Mouse (Mus musculus): Measurements from ENCODE around the gene Nr4a3.

Gene Nr4a3

GRCm38 (mm10) chr4:48050442-48050841, 5.5 kb downstream of the Nr4a3 start:
- no peak for DNase-seq (ENCODE audit: low spot score)

- no peak for DNase-seq (ENCODE audit: low spot score)
Observed at GRCm38 (mm10) chr4:48051086-48051673, 6.2 kb downstream of the Nr4a3 start.

GRCm38 (mm10) chr4:48051674-48052121, 6.7 kb downstream of the Nr4a3 start:
- no peak for DNase-seq (ENCODE audit: low spot score)

GRCm38 (mm10) chr4:48061716-48062115, 16.8 kb downstream of the Nr4a3 start:
- DNase-seq (ENCODE audit: low spot score): no peak

- DNase-seq (ENCODE audit: low spot score): no peak
Observed at GRCm38 (mm10) chr4:48064311-48064710, 19.4 kb downstream of the Nr4a3 start.

- no peak for DNase-seq (ENCODE audit: low spot score)
Observed at GRCm38 (mm10) chr4:48066676-48067075, 21.7 kb downstream of the Nr4a3 start.

- no peak for DNase-seq (ENCODE audit: low spot score)
Observed at GRCm38 (mm10) chr4:48069111-48069510, 24.2 kb downstream of the Nr4a3 start.

GRCm38 (mm10) chr4:48072006-48072405, 27.1 kb downstream of the Nr4a3 start:
- DNase-seq (ENCODE audit: low spot score): no peak

GRCm38 (mm10) chr4:48073325-48073724, 28.4 kb downstream of the Nr4a3 start:
- no peak for DNase-seq (ENCODE audit: low spot score)

- peak; percentile 39 for DNase-seq (ENCODE audit: low spot score)
Observed at GRCm38 (mm10) chr4:48074451-48075240, 29.7 kb downstream of the Nr4a3 start.

- peak; percentile 47 for DNase-seq (ENCODE audit: low spot score)
Observed at GRCm38 (mm10) chr4:48076693-48077471, 31.9 kb downstream of the Nr4a3 start.

GRCm38 (mm10) chr4:48078213-48078612, 33.3 kb downstream of the Nr4a3 start:
- no peak for DNase-seq (ENCODE audit: low spot score)

- no peak for DNase-seq (ENCODE audit: low spot score)
Observed at GRCm38 (mm10) chr4:48079285-48080039, 34.5 kb downstream of the Nr4a3 start.

- no peak for DNase-seq (ENCODE audit: low spot score)
Observed at GRCm38 (mm10) chr4:48083452-48083851, 38.5 kb downstream of the Nr4a3 start.

- no peak for DNase-seq (ENCODE audit: low spot score)
Observed at GRCm38 (mm10) chr4:48086609-48087008, 41.7 kb downstream of the Nr4a3 start.

- no peak for DNase-seq (ENCODE audit: low spot score)
Observed at GRCm38 (mm10) chr4:48087497-48087896, 42.5 kb downstream of the Nr4a3 start.

GRCm38 (mm10) chr4:48093221-48093620, 48.3 kb downstream of the Nr4a3 start:
- no peak for DNase-seq (ENCODE audit: low spot score)

- no peak for DNase-seq (ENCODE audit: low spot score)
Observed at GRCm38 (mm10) chr4:48100217-48100616, 55.3 kb downstream of the Nr4a3 start.

GRCm38 (mm10) chr4:48101981-48102380, 57.0 kb downstream of the Nr4a3 start:
- no peak for DNase-seq (ENCODE audit: low spot score)

- no peak for DNase-seq (ENCODE audit: low spot score)
Observed at GRCm38 (mm10) chr4:48105387-48105786, 60.4 kb downstream of the Nr4a3 start.

- DNase-seq (ENCODE audit: low spot score): no peak
Observed at GRCm38 (mm10) chr4:48107086-48107485, 62.1 kb downstream of the Nr4a3 start.

GRCm38 (mm10) chr4:48108591-48108990, 63.6 kb downstream of the Nr4a3 start:
- peak; percentile 29 for DNase-seq (ENCODE audit: low spot score)

All from lung, postnatal 25 days (tissue).